Comparison of ENCODE assay signal across 9 mouse cellular contexts in genomic region chr9:20383659-20384058, GRCm38 (mm10). TPM values are rescaled to one million over a fixed set of nuclear protein-coding genes. Genes with fewer than 3 reads are reported as not detected.
DNase-seq lines count a peak whose midpoint lies in the region; ATAC-seq and TF ChIP-seq lines count a peak whose summit lies in the region.
"Had no signal": no experiment of that assay in that cellular context is flagged by ENCODE, and none has a peak within 500 bp of the region (broad histone marks: within the 10 kb centered on the region; RNA-seq: fewer than 3 reads in every experiment).

No protein-coding gene starts in this region.

- H3K9ac ChIP-seq in kidney, embryonic 15.5 days: no peak overlapping the region
- peak overlapping the region; percentile 48; the same call in 1 of the 2 replicates for H3K9ac ChIP-seq in hindbrain, embryonic 15.5 days
- H3K9ac ChIP-seq in midbrain, embryonic 15.5 days: peak overlapping the region; percentile 86

- ATAC-seq in kidney, embryonic 15.5 days (replicated peaks; ENCODE audit: low FRiP score): no peak
- no peak for ATAC-seq in hindbrain, embryonic 15.5 days (ENCODE audit: low FRiP score, low read depth)
- no peak for ATAC-seq in midbrain, embryonic 15.5 days (replicated peaks)

- no peaks in the 10 kb centered on the region for H3K9me3 ChIP-seq in kidney, embryonic 15.5 days (replicated peaks)
- no peaks in the 10 kb centered on the region for H3K9me3 ChIP-seq in hindbrain, embryonic 15.5 days
- no peaks in the 10 kb centered on the region; the same call in 1 of the 2 replicates for H3K9me3 ChIP-seq in midbrain, embryonic 15.5 days

- H3K4me3 ChIP-seq in kidney, embryonic 15.5 days (replicated peaks): peak overlapping the region; percentile 66
- peak overlapping the region; percentile 14; the same call in 1 of the 2 replicates for H3K4me3 ChIP-seq in brown adipose tissue, adult 24 weeks (ENCODE audit: insufficient read depth, low read depth, low read length)
- H3K4me3 ChIP-seq in hindbrain, embryonic 15.5 days: peak overlapping the region; percentile 66
- peak overlapping the region; percentile 75 for H3K4me3 ChIP-seq in midbrain, embryonic 15.5 days
- H3K4me3 ChIP-seq in thymus, adult 2 months (ENCODE audit: control insufficient read depth, insufficient read depth, low read length): no peak overlapping the region

- no peaks in the 10 kb centered on the region for H3K36me3 ChIP-seq in kidney, embryonic 15.5 days
- H3K36me3 ChIP-seq in hindbrain, embryonic 15.5 days: no peaks in the 10 kb centered on the region
- no peaks in the 10 kb centered on the region for H3K36me3 ChIP-seq in midbrain, embryonic 15.5 days (replicated peaks)
- H3K36me3 ChIP-seq in thymus, adult 2 months (ENCODE audit: control insufficient read depth, insufficient read depth, low read length): no peaks in the 10 kb centered on the region

- no peak overlapping the region for H3K27ac ChIP-seq in kidney, embryonic 15.5 days
- H3K27ac ChIP-seq in brown adipose tissue, adult 24 weeks (replicated peaks; ENCODE audit: low read depth, low read length): no peak overlapping the region
- H3K27ac ChIP-seq in hindbrain, embryonic 15.5 days (replicated peaks): no peak overlapping the region
- no peak overlapping the region for H3K27ac ChIP-seq in midbrain, embryonic 15.5 days
- H3K27ac ChIP-seq in thymus, adult 2 months (ENCODE audit: control insufficient read depth, insufficient read depth, low read length): no peak overlapping the region

- H3K4me2 ChIP-seq in kidney, embryonic 15.5 days: peak overlapping the region; percentile 82
- H3K4me2 ChIP-seq in hindbrain, embryonic 15.5 days: peak overlapping the region; percentile 68
- peak overlapping the region; percentile 85 for H3K4me2 ChIP-seq in midbrain, embryonic 15.5 days

- no peak for TF ChIP-seq POLR2A in thymus, adult 2 months (IDR thresholded peaks at IDR 0.05; ENCODE audit: control insufficient read depth, extremely low read depth, insufficient read depth, low read length, poor library complexity)

- WGBS in kidney, embryonic 15.5 days: 68% methylated on average over 7 of the region's 7 CpGs
- WGBS in hindbrain, embryonic 15.5 days: 90% methylated on average over 7 of the region's 7 CpGs
- WGBS in midbrain, embryonic 15.5 days: 95% methylated on average over 7 of the region's 7 CpGs
- WGBS in thymus, adult 2 months: 96% methylated on average over 7 of the region's 7 CpGs

- no peaks in the 10 kb centered on the region for H3K27me3 ChIP-seq in kidney, embryonic 15.5 days
- H3K27me3 ChIP-seq in hindbrain, embryonic 15.5 days: no peaks in the 10 kb centered on the region
- H3K27me3 ChIP-seq in midbrain, embryonic 15.5 days (replicated peaks): no peaks in the 10 kb centered on the region
- no peaks in the 10 kb centered on the region for H3K27me3 ChIP-seq in thymus, adult 2 months (ENCODE audit: control insufficient read depth, insufficient read depth, low read length)

- no peak for TF ChIP-seq CTCF in thymus, adult 2 months (IDR thresholded peaks at IDR 0.05; ENCODE audit: borderline replicate concordance, control insufficient read depth, extremely low read depth, insufficient read depth, low read length, poor library complexity)

- no peak for DNase-seq in kidney, postnatal 14 days
- no peak for DNase-seq in thymus, adult 2 months
- no peak for DNase-seq in spleen, postnatal 14 days (ENCODE audit: low spot score in 2 of 2)
- no peak for DNase-seq in cerebellum, adult 9-11 months
- DNase-seq: layer of hippocampus, adult 9-11 months had no signal

- H3K4me1 ChIP-seq in kidney, embryonic 15.5 days: peaks cover 15% of the 10 kb centered on the region
- H3K4me1 ChIP-seq in brown adipose tissue, adult 24 weeks (ENCODE audit: control insufficient read depth, insufficient read depth, insufficient read length, low read length): peaks cover 5% of the 10 kb centered on the region; the same call in 1 of the 2 replicates
- peaks cover 20% of the 10 kb centered on the region for H3K4me1 ChIP-seq in hindbrain, embryonic 15.5 days (replicated peaks)
- H3K4me1 ChIP-seq in midbrain, embryonic 15.5 days: peaks cover 14% of the 10 kb centered on the region
- peaks cover 2% of the 10 kb centered on the region; the same call in 1 of the 2 replicates for H3K4me1 ChIP-seq in thymus, adult 2 months (replicated peaks; ENCODE audit: control insufficient read depth, insufficient read depth, low read length)

RNA-seq across cellular contexts. Expression of gene Zfp560, which starts 1.3 kb away (rescaled TPM):
- 32.9 and 35.6 TPM in 2 replicates for polyA plus RNA-seq in kidney, embryonic 15.5 days (2015; fragmentation: Nextera tagmentation; extraction: Ambion mirVana)
- polyA plus RNA-seq in brown adipose tissue, adult 24 weeks (2012; ENCODE audit: insufficient read depth, insufficient read length, missing spikeins): 17.2 and 19.6 TPM in 2 replicates
- 33.9 and 38.0 TPM in 2 replicates for polyA plus RNA-seq in hindbrain, embryonic 15.5 days (2015; fragmentation: Nextera tagmentation; extraction: Ambion mirVana)
- polyA plus RNA-seq in midbrain, embryonic 15.5 days (2015; fragmentation: Nextera tagmentation; extraction: Ambion mirVana): 33.4 and 39.4 TPM in 2 replicates
- 3.6 and 5.4 TPM in 2 replicates for polyA plus RNA-seq in thymus, adult 2 months (2012; rRNA removed)

RNA-seq across cellular contexts. Expression of gene Olfr18, which starts 47.8 kb away (rescaled TPM):
- polyA plus RNA-seq in kidney, embryonic 15.5 days (2015; fragmentation: Nextera tagmentation; extraction: Ambion mirVana): not detected in 2 replicates
- not detected in 2 replicates for polyA plus RNA-seq in brown adipose tissue, adult 24 weeks (2012; ENCODE audit: insufficient read depth, insufficient read length, missing spikeins)
- 0.18 TPM in 1 of 2 replicates, not detected in the other for polyA plus RNA-seq in hindbrain, embryonic 15.5 days (2015; fragmentation: Nextera tagmentation; extraction: Ambion mirVana)
- 0.11 and 0.19 TPM in 2 replicates for polyA plus RNA-seq in midbrain, embryonic 15.5 days (2015; fragmentation: Nextera tagmentation; extraction: Ambion mirVana)
- polyA plus RNA-seq in thymus, adult 2 months (2012; rRNA removed): not detected in 2 replicates
